Mouse (Mus musculus) MEL (cell line): ENCODE results near the gene Pde4b. TPM values are rescaled to one million over a fixed set of nuclear protein-coding genes. Genes with fewer than 3 reads are reported as not detected.

Experiments used
- DNase-seq: peaks from one replicate; pipeline ENCODE4 v3.0.0; 2011; ENCODE audit warnings: low read depth, low spot score
- H3K27ac ChIP-seq: 2 replicates; pipeline ENCODE4 v1.5.1; 2012; ENCODE audit warnings: low read depth, mild to moderate bottlenecking, control low read depth, low read length, moderate library complexity; ENCODE audit not compliant: control insufficient read depth
- H3K27me3 ChIP-seq, 2 experiments: fragments of 150-350 bp in 1 of 2; sonication (generic) in 1 of 2; 2 replicates each; pipeline ENCODE4 v1.6.1; 2012; ENCODE audit warnings: low read length in 2 of 2, mild to moderate bottlenecking in 2 of 2, improper control_type of control experiment in 1 of 2, moderate library complexity in 1 of 2; ENCODE audit not compliant: insufficient read depth in 2 of 2, control insufficient read depth in 1 of 2
- H3K36me3 ChIP-seq, 2 experiments: 2 replicates each; pipeline ENCODE4 v1.6.1; 2012 to 2014; ENCODE audit warnings: low read length in 2 of 2, improper control_type of control experiment in 1 of 2, inconsistent platforms in 1 of 2, mild to moderate bottlenecking in 1 of 2; ENCODE audit not compliant: insufficient read depth in 2 of 2, control insufficient read depth in 1 of 2
- H3K4me1 ChIP-seq, 2 experiments: fragments of 150-350 bp in 1 of 2; sonication (generic) in 1 of 2; 2 replicates each; pipeline ENCODE4 v1.6.1; 2012; ENCODE audit warnings: low read length in 2 of 2, improper control_type of control experiment in 1 of 2, mild to moderate bottlenecking in 1 of 2; ENCODE audit not compliant: insufficient read depth in 2 of 2, control insufficient read depth in 1 of 2
- H3K4me3 ChIP-seq, 2 experiments: fragments of 150-350 bp in 1 of 2; sonication (generic) in 1 of 2; 2 replicates each; pipeline ENCODE4 v1.5.1; 2012; ENCODE audit warnings: low read depth in 2 of 2, low read length in 2 of 2, mild to moderate bottlenecking in 2 of 2, moderate library complexity in 2 of 2, control low read depth in 1 of 2, improper control_type of control experiment in 1 of 2; ENCODE audit not compliant: control insufficient read depth in 1 of 2, insufficient read depth in 1 of 2
- H3K79me2 ChIP-seq: 2 replicates; pipeline ENCODE4 v1.6.1; 2012; ENCODE audit warnings: mild to moderate bottlenecking, low read length, moderate library complexity; ENCODE audit not compliant: control insufficient read depth, poor library complexity, insufficient read depth
- H3K9ac ChIP-seq: 2 replicates; pipeline ENCODE4 v1.6.1; 2012; ENCODE audit warnings: low read depth, mild to moderate bottlenecking, control low read depth, low read length, moderate library complexity; ENCODE audit not compliant: control insufficient read depth, poor library complexity, severe bottlenecking
- H3K9me3 ChIP-seq: fragments of 150-350 bp; sonication (generic); replicated peaks from 2 replicates; pipeline ENCODE4 v1.6.1; 2012; ENCODE audit warnings: mild to moderate bottlenecking, low read length, improper control_type of control experiment, moderate library complexity; ENCODE audit not compliant: insufficient read depth
- BHLHE40 ChIP-seq: IDR thresholded peaks from 2 replicates; pipeline ENCODE4 v1.6.1; 2012; ENCODE audit warnings: low read depth, mild to moderate bottlenecking, inconsistent platforms, low read length, improper control_type of control experiment, borderline replicate concordance
- CHD1 ChIP-seq: IDR thresholded peaks from 2 replicates; pipeline ENCODE4 v1.6.1; 2012; ENCODE audit warnings: low read depth, mild to moderate bottlenecking, inconsistent platforms, low read length, improper control_type of control experiment
- EP300 ChIP-seq, 2 experiments: IDR thresholded peaks; 2 replicates each; pipeline ENCODE4 v1.6.1; 2011; ENCODE audit warnings: improper control_type of control experiment in 2 of 2, low read length in 2 of 2, low read depth in 1 of 2, mild to moderate bottlenecking in 1 of 2
- ETS1 ChIP-seq: IDR thresholded peaks from 2 replicates; pipeline ENCODE4 v1.6.1; 2012; ENCODE audit warnings: low read depth, mild to moderate bottlenecking, inconsistent platforms, low read length, improper control_type of control experiment, moderate library complexity
- GABPA ChIP-seq: IDR thresholded peaks from 2 replicates; pipeline ENCODE4 v1.6.1; 2012; ENCODE audit warnings: low read depth, mild to moderate bottlenecking, inconsistent platforms, low read length, improper control_type of control experiment, moderate library complexity
- HCFC1 ChIP-seq: IDR thresholded peaks from 2 replicates; pipeline ENCODE4 v1.6.1; 2012; ENCODE audit warnings: low read depth, mild to moderate bottlenecking, inconsistent platforms, low read length, improper control_type of control experiment, moderate library complexity
- KAT2A ChIP-seq: conservative IDR thresholded peaks from 2 replicates; pipeline ENCODE4 v1.6.1; 2012; ENCODE audit warnings: low read depth, low read length, improper control_type of control experiment, inconsistent platforms
- MAX ChIP-seq: IDR thresholded peaks from 2 replicates; pipeline ENCODE4 v1.6.1; 2011; ENCODE audit warnings: low read length, improper control_type of control experiment
- MAZ ChIP-seq: IDR thresholded peaks from 2 replicates; pipeline ENCODE4 v1.6.1; 2012; ENCODE audit warnings: low read depth, mild to moderate bottlenecking, inconsistent platforms, low read length, improper control_type of control experiment
- MEF2A ChIP-seq: IDR thresholded peaks from 2 replicates; pipeline ENCODE4 v1.6.1; 2014; ENCODE audit warnings: low read depth, mild to moderate bottlenecking, inconsistent platforms, low read length, improper control_type of control experiment; ENCODE audit not compliant: poor library complexity, insufficient replicate concordance, severe bottlenecking; ENCODE audit errors: extremely low read depth
- MXI1 ChIP-seq: IDR thresholded peaks from 2 replicates; pipeline ENCODE4 v1.6.1; 2011; ENCODE audit warnings: mild to moderate bottlenecking, low read depth, low read length, improper control_type of control experiment
- MYC ChIP-seq: IDR thresholded peaks from 2 replicates; pipeline ENCODE4 v1.6.1; 2011; ENCODE audit warnings: low read depth, mild to moderate bottlenecking, low read length, improper control_type of control experiment, moderate library complexity
- NRF1 ChIP-seq: IDR thresholded peaks from 2 replicates; pipeline ENCODE4 v1.6.1; 2014; ENCODE audit warnings: low read depth, mild to moderate bottlenecking, inconsistent platforms, low read length, improper control_type of control experiment, moderate library complexity; ENCODE audit not compliant: poor library complexity, insufficient read depth, severe bottlenecking
- POLR2A ChIP-seq, 2 experiments: IDR thresholded peaks; 2 replicates each; pipeline ENCODE4 v1.6.1; 2011 to 2012; ENCODE audit warnings: low read length in 2 of 2, mild to moderate bottlenecking in 2 of 2, control low read depth in 1 of 2, improper control_type of control experiment in 1 of 2, low read depth in 1 of 2, moderate library complexity in 1 of 2; ENCODE audit not compliant: control insufficient read depth in 1 of 2, insufficient read depth in 1 of 2, poor library complexity in 1 of 2
- POLR2AphosphoS2 ChIP-seq: IDR thresholded peaks from 2 replicates; pipeline ENCODE4 v1.6.1; 2011; ENCODE audit warnings: low read length, improper control_type of control experiment
- POLR2AphosphoS5 ChIP-seq: IDR thresholded peaks from 2 replicates; pipeline ENCODE4 v1.6.1; 2012; ENCODE audit warnings: low read depth, borderline replicate concordance, mild to moderate bottlenecking, inconsistent platforms, low read length, moderate library complexity, mixed read lengths
- RAD21 ChIP-seq: IDR thresholded peaks from 2 replicates; pipeline ENCODE4 v1.6.1; 2011; ENCODE audit warnings: mild to moderate bottlenecking, low read depth, low read length, improper control_type of control experiment
- RCOR1 ChIP-seq: IDR thresholded peaks from 2 replicates; pipeline ENCODE4 v1.6.1; 2012; ENCODE audit warnings: low read depth, mild to moderate bottlenecking, inconsistent platforms, low read length, improper control_type of control experiment
- SIN3A ChIP-seq: IDR thresholded peaks from 2 replicates; pipeline ENCODE4 v1.6.1; 2012; ENCODE audit warnings: low read length, improper control_type of control experiment, inconsistent platforms
- SMC3 ChIP-seq: IDR thresholded peaks from 2 replicates; pipeline ENCODE4 v1.6.1; 2011; ENCODE audit warnings: low read depth, low read length, improper control_type of control experiment
- TAL1 ChIP-seq: IDR thresholded peaks from 2 replicates; pipeline ENCODE4 v1.6.1; 2012; ENCODE audit warnings: mild to moderate bottlenecking, inconsistent platforms, low read length, moderate library complexity, mixed read lengths
- TBP ChIP-seq: IDR thresholded peaks from 2 replicates; pipeline ENCODE4 v1.8.0; 2011; ENCODE audit warnings: low read depth, low read length, improper control_type of control experiment
- UBTF ChIP-seq: IDR thresholded peaks from 2 replicates; pipeline ENCODE4 v1.6.1; 2012; ENCODE audit warnings: low read depth, mild to moderate bottlenecking, inconsistent platforms, low read length, improper control_type of control experiment, moderate library complexity, borderline replicate concordance; ENCODE audit not compliant: insufficient read depth
- USF1 ChIP-seq: IDR thresholded peaks from 2 replicates; pipeline ENCODE4 v1.6.1; 2014; ENCODE audit warnings: low read depth, mild to moderate bottlenecking, inconsistent platforms, low read length, improper control_type of control experiment, moderate library complexity
- USF2 ChIP-seq, 2 experiments: IDR thresholded peaks; 2 replicates each; pipeline ENCODE4 v1.6.1; 2011 to 2012; ENCODE audit warnings: improper control_type of control experiment in 2 of 2, low read length in 2 of 2, borderline replicate concordance in 1 of 2, inconsistent platforms in 1 of 2, low read depth in 1 of 2, mild to moderate bottlenecking in 1 of 2; ENCODE audit not compliant: insufficient read depth in 1 of 2
- ZC3H11A ChIP-seq: IDR thresholded peaks from 2 replicates; pipeline ENCODE4 v1.6.1; 2012; ENCODE audit warnings: low read depth, mild to moderate bottlenecking, inconsistent platforms, low read length, improper control_type of control experiment
- polyA plus RNA-seq, 2 experiments: library from polyadenylated mRNA; stranded (reverse) in 1 of 2; unstranded in 1 of 2; fragments of >175 nt in 1 of 2; fragments of >200 nt in 1 of 2; gene quantifications; 2 replicates each; pipeline versions ENCODE4 v1.2.1 to v1.2.4; 2012; ENCODE audit warnings: low replicate concordance in 2 of 2, low read depth in 1 of 2; ENCODE audit not compliant: insufficient read length in 2 of 2, insufficient read depth in 1 of 2, missing spikeins in 1 of 2
- total RNA-seq: library from RNA; depleted of rRNA; stranded (reverse); fragments of 300-350 nt; gene quantifications from 2 replicates; pipeline ENCODE4 v1.2.3, GENCODE M21; 2012

Pde4b gene
- total and polyA plus RNA-seq, 3 experiments: 2.7 to 6.0 TPM; not detected in 1

GRCm38 (mm10) chr4:102605231-102605630, 517.9 kb downstream of the Pde4b start:
- no peaks in the 10 kb centered on the region for H3K79me2 ChIP-seq
- no peak for DNase-seq
- H3K27me3 ChIP-seq: no peaks in the 10 kb centered on the region
- H3K36me3 ChIP-seq: no peaks in the 10 kb centered on the region; a peak in 2 of 4 replicates
- H3K9me3 ChIP-seq: no peaks in the 10 kb centered on the region
- no peak overlapping the region for H3K9ac ChIP-seq
- H3K4me3 ChIP-seq: no peak overlapping the region
- no peak overlapping the region for H3K27ac ChIP-seq
- H3K4me1 ChIP-seq: no peaks in the 10 kb centered on the region; a peak in 2 of 4 replicates
- TF ChIP-seq NRF1 (no peak), BHLHE40 (no peak), TBP (no peak), ZC3H11A (no peak), TAL1 (no peak), KAT2A (no peak), CHD1 (no peak), POLR2AphosphoS2 (no peak), POLR2AphosphoS5 (no peak), MAZ (no peak), MAX (no peak), RCOR1 (no peak), UBTF (no peak), ETS1 (no peak), MXI1 (no peak), SMC3 (no peak), HCFC1 (no peak), POLR2A (IDR thresholded peaks at IDR 0.05; ENCODE audit: control insufficient read depth in 1 of 2, insufficient read depth in 1 of 2, low read depth in 1 of 2, low read length in 2 of 2, poor library complexity in 1 of 2) (no peak), USF1 (no peak), USF2 (IDR thresholded peaks at IDR 0.05; ENCODE audit: borderline replicate concordance in 1 of 2, insufficient read depth in 1 of 2, low read depth in 1 of 2, low read length in 2 of 2) (no peak)

DNA sequence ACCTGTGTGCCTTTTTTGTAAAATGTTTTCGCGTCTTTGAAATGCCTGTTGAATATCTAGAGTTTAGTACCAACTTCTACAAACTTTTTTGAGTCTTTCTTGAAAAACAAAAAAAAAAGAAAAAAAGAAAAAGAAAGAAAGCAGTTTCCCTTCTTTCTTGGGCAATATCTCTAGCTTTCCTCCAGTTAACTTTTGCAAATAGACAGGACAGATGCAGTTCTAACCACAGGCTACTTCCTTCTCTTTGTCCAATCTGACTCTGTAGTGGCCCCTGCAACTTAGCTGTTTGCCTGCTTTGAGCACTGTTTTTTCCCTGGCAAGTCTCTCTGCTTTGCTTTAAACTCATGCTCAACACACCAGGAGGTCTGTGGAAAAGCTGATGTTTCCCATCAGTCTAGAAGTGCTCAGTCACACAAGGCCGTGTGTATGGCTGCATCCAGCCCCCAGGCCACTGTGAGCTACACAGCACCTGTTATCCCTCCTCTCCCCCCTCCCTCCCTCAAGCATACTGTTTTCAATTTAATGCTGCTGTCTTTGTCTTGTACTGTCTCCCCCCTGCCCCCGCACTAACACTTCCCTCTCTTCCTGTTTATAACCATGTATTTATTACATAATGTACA, 518.5 kb downstream of the Pde4b start:
- Histone ChIP-seq H3K4me3 (no peak overlapping the region), H3K4me1 (no peaks in the 10 kb centered on the region; a peak in 2 of 4 replicates), H3K9me3 (no peaks in the 10 kb centered on the region), H3K79me2 (no peaks in the 10 kb centered on the region), H3K9ac (no peak overlapping the region), H3K27me3 (no peaks in the 10 kb centered on the region), H3K36me3 (no peaks in the 10 kb centered on the region; a peak in 2 of 4 replicates), H3K27ac (no peak overlapping the region)
- TF ChIP-seq RAD21 (no peak), SIN3A (no peak), TAL1 (no peak), USF1 (no peak), MEF2A (no peak), SMC3 (no peak), EP300 (IDR thresholded peaks at IDR 0.05; ENCODE audit: low read depth in 1 of 2, low read length in 2 of 2) (no peak), RCOR1 (no peak), MYC (no peak), ZC3H11A (no peak), GABPA (no peak), MAZ (no peak), POLR2AphosphoS5 (no peak)
- DNase-seq: no peak
